Mouse (Mus musculus) testis, postnatal 14 days (tissue): ENCODE measurements around the gene Fam214a.
"Not testable (repeated sequence)": the region's sequence is repeated elsewhere in the genome, so short reads cannot be mapped to it uniquely, and the experiment has no call there.

Experiments
- DNase-seq: peaks from one replicate; pipeline ENCODE4 v3.0.0; 2021; ENCODE audit warnings: low spot score

Fam214a gene

GRCm38 (mm10) chr9:74979866-74980265, 27.2 kb downstream of the Fam214a start:
- DNase-seq: no peak

DNA sequence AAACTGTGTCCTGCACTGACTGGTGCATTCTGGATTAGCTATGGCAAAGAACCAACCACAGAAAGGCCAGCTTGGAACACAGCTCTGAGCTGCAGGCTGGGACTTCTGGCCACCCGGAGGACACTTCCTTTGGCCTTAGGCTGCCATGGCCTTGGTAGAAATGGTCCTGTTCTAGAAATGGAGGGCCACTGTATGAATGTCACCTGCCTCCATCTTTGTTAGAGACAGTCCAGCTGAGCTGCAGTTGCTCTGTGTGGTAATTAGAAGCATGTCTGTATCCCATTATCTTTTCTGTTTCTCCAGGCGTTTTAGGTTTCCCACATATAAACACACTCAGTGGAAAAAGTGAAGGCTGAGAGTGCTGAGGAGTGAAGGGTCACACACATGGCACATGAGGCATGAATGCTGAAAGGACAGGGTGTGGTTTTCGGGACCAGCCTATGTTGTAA, 29.0 kb downstream of the Fam214a start:
- DNase-seq: no peak

- no peak for DNase-seq
These were observed 29.5 kb downstream of the Fam214a start for GRCm38 (mm10) chr9:74982193-74982592.

DNA sequence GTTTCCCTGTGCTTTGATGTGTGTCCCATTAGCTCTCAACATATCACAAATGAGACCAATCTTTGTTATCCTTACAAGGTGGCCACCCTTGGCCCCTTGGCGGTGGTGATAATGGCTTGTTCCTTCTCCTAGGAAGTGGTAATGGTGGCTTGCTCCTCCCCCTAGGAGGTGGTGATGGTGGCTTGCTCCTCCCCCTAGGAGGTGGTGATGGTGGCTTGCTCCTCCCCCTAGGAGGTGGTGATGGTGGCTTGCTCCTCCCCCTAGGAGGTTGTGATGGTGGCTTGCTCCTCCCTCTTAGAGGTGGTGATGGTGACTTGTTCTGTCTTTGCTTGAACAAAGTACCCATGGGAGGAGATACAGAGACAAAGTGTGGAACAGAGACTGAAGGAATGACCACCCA, 30.0 kb downstream of the Fam214a start:
- not testable (repeated sequence) for DNase-seq

DNA sequence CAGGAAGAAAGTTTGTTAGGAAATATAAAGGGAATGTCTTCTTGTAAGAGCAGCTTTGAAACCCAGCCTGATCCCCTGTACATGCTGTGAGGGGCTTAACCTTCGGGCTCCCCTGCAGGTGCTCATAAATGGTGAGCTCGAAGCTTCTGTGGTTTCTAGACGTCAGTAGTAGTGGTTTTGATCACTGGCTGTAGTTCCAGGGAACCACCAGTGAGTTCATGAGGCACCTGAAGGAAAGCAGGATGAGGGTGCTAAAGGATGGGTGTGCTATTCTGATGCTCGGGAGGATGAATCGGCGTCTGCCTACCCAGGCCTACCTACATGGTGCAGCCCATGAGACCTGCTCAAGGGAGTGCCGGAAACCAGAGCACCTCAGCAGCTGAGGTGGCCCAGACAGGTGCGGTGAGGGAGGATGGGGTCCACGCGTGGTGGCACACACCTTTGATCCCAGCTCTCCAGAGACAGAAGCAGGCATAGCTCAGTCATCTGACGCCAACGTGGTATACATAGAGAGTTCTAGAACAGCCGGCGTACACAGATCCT, 32.6 kb downstream of the Fam214a start:
- DNase-seq: no peak

GRCm38 (mm10) chr9:74985770-74986169, 33.1 kb downstream of the Fam214a start:
- DNase-seq: no peak

GRCm38 (mm10) chr9:74988893-74989460, 36.3 kb downstream of the Fam214a start:
- no peak for DNase-seq

GRCm38 (mm10) chr9:74989990-74990389, 37.3 kb downstream of the Fam214a start:
- no peak for DNase-seq

GRCm38 (mm10) chr9:74994611-74995257, 42.0 kb downstream of the Fam214a start:
- DNase-seq: no peak

DNA sequence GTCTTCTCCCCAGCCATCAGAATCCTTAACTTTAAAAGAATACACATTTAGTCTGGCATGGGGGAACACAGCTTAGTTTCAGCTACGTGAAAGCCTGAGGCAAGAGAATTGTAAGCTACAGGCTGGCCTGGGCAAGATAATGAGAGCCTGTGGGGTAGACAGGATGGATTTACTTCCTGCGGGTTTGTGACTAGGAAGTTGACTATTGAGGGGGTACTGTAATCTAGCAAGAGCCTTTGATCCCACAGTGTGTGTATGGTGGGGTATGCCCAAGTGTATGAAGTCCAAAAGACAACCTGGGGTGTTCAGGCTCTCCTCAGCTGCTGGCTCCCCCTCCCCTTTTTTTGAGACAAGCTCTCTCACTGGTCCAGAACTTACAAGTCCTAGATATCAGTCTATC, 43.7 kb downstream of the Fam214a start:
- no peak for DNase-seq

DNA sequence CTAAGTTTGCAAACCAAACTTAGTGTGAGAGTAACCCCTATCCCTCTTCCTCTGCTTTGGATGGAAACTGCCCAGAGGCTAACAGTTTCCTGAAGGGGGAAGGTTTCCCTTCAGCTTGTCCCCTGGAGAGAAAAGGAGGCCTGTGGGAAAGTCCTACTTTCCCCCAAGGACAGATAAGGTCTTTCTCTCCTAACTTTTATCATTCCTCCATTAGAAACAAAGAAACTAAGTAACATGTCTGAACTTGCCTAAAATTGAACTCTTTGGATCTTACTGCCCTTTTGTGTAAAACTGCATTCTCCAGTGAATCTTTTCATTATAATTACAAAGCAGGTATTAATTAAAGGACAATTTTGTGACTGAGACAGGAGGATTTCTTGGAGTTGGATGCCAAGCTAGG, 45.3 kb downstream of the Fam214a start:
- DNase-seq: no peak

GRCm38 (mm10) chr9:75001006-75001405, 48.3 kb downstream of the Fam214a start:
- DNase-seq: no peak

DNA sequence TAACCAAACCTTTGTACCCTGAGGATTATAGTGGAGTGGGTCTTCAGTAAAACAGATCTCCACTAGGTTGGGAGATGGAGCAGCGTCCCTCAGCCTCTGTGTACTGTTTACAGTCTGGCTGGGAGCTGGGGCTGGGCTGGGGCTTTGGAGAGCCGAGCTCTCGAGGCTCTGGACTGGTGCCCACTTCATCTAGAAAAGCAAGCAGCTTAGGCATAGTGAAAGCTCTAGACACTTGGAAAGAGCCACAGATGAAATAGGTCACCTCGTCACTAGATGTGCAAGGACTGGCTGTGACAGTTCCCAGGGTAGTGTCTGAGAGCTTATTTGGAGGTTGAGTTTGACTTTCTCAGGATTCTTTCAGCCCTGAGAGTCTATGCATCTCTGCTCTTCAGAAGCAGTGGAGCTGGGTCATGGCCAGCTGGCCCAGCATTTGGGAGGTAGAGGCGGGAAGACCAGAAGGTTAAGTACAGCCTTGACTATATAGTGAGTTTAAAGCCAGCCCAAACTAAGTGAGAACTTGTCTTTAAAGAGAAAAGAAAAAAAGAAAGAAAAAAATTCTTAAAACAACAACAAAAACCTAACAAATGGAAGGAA, 49.0 kb downstream of the Fam214a start:
- no peak for DNase-seq

DNA sequence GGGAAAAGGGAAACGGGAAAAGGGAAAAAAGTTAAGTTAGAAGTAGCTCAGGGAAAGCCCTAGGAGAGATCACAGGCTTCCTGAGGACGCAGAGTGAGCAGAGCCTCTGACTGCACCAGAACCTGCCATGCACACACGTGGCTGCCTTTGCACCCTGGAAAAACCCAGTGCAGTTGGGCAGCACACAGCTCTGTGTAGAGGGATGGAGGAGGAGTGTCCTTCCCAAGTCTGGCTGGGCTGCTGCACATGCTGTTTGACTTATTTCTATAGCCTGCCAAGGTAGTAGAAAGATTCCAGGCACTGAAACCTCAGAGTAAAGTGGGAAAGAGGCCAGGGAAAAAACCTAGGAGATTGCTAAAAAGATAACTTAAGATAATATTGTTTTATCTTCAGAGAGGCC, 49.6 kb downstream of the Fam214a start:
- no peak for DNase-seq

DNA sequence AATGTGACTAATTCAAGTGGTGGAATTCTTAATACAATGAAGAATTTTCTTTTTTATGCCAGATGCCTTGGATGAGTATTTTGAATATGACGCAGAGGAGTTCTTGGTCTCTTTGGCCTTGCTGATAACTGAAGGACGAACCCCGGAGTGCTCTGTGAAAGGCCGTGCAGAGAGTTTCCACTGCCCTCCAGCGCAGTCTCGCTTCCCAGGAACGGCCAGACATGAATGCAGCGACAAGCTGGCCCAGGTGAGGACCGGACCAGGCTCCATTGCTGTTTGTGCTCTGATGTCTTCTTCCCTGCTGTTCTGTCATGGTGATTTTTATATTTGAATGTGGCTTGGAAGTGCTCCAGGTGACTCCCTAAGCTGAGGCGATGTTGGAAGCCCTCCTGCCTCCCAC, 51.5 kb downstream of the Fam214a start:
- peak; percentile 51 for DNase-seq

- DNase-seq: no peak
These were observed 63.9 kb downstream of the Fam214a start for GRCm38 (mm10) chr9:75016591-75016990.

DNA sequence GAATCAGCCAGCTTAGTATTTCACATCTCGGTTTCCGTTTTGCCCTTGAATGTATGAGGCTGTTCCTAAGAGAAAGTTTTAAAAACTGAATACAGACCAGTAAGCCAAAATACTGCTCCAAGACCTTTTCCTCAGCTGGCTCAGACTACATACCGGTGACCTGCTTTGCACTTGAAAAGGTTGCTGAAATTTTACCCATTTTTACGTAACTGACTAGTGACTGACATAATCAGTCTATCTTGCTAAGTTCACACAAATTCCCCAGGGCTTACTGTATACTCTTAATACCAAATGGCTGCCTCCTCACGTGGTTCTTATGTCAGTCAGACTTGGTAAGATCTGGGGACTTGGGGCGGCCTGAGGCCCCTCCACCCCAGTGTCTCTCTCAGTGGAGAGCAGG, 66.5 kb downstream of the Fam214a start:
- no peak for DNase-seq

DNA sequence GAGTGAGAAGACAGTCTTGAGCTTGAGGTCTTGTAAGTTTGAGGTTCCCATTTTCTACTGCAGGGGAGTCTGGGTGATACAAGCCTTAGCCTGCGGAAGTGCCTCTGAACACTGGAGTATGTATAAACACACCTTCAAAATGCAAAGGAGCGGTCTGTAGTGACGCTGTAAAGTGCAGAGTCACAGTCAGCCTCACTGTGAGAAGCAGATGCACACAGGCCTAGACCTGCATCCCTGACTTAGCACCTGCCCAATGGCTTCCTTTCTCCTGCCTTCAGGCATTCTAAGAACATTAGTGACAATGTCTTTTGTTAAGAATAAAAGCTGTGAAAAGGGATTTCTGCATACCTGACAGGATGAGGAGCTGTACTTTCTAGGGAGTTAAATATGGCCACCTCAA, 66.9 kb downstream of the Fam214a start:
- DNase-seq: no peak

GRCm38 (mm10) chr9:75020561-75020960, 67.9 kb downstream of the Fam214a start:
- DNase-seq: no peak

- DNase-seq: no peak
These were observed 69.9 kb downstream of the Fam214a start for GRCm38 (mm10) chr9:75022546-75022945.

- no peak for DNase-seq
These were observed 70.6 kb downstream of the Fam214a start for GRCm38 (mm10) chr9:75023150-75023894.

DNA sequence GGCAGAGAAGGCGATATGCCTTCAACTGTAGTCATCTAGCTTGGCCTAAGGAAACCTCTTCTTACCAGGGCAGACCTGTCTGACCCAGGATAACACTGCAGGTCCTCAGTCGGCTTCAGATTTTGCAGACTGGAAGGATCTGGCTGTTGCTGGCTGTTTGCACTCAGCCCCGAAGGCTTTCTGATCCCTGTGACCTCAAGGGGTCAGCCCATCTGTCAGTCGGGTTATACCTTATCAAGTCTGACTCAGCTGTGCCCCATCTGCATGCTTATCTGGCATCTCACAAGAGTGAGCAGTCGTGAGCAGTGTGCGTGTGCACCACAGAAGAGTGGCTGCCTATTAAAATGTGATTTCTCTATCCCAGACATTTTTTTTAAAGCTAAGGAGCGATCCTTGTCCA, 71.4 kb downstream of the Fam214a start:
- DNase-seq: no peak

DNA sequence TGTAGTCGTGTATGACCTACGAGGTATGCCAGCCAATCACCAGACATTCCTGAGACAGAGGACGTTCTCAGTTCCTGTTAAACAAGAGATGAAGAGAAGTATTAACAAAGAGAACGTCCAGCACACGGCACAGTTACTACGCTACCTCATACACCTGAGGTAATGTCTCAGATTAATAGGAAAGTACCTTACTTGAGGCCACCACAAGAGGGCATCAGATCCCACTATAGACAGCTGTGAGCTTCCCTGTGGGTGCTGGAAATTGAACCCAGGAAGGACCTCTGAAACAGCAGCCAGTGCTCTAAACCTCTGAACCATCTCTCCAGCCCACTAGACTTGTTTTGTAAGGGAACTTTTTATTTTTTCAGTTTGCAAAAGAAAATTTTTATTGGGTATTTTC, 73.0 kb downstream of the Fam214a start:
- DNase-seq: no peak
